Mouse (Mus musculus) gonadal fat pad, adult 2 months (tissue): ENCODE data around the gene Cyp24a1. TPM values are rescaled to one million over a fixed set of nuclear protein-coding genes. Genes with fewer than 3 reads are reported as not detected.

ENCODE experiments used
- DNase-seq: peaks from one replicate; pipeline ENCODE4 v3.0.0-alpha.2; 2012; ENCODE audit warnings: low read depth
- polyA plus RNA-seq: library from polyadenylated mRNA; depleted of rRNA; stranded (reverse); fragments of >200 nt; gene quantifications from 2 replicates; pipeline ENCODE4 v1.2.3, GENCODE M21; 2012; rRNA removed

The Cyp24a1 gene
- polyA plus RNA-seq: not detected in 2 replicates

DNA sequence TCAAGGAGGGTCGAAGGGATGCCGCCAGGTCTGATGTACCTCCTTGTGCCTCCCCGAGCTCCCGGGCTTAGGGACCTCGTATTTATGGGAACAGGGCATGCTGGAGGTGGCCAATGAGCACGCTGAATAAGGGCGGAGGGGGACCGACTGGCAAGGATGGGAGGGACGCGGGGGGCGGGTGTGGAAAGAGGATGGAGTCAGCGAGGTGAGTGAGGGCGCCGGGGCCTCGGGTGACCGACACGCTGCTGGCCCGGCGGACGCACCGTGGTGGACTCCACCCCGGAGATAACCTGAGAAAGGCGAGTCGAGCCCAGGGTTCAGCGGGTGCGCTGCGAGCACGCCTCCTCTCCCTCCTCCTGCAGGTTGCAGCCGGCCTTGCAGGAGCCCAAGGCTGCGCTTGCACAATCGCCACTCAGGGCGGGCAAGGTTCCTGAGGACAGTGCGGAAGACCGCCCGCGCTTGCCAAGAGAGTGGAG lies at the start of gene Cyp24a1:
Cyp24a1 (minus strand) TSS at position 55 of the 476 bp plus-strand sequence.
- no peak for DNase-seq

GRCm38 (mm10) chr2:170545745-170546144 lies 48.8 kb upstream of the Cyp24a1 start:
- no peak for DNase-seq

DNA sequence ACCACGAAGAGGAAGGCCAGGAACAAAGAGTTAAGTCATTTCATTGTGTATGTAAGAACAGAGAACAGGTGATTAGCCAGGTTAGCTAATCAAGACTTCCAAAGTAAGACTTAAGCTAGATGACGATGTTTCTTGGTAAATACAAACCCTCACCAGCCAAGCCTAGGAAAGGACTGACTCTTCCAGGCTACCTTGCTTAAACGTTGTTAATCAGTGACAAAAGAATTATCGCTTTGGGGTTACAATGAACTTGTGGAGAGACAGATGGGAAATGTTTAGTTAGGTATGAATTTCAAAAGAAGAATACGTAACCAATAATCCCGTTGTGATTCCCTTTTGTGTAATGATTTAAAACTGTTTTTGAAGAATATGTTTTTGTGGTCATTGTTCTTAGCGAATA lies 48.0 kb upstream of the Cyp24a1 start:
- DNase-seq: no peak

DNA sequence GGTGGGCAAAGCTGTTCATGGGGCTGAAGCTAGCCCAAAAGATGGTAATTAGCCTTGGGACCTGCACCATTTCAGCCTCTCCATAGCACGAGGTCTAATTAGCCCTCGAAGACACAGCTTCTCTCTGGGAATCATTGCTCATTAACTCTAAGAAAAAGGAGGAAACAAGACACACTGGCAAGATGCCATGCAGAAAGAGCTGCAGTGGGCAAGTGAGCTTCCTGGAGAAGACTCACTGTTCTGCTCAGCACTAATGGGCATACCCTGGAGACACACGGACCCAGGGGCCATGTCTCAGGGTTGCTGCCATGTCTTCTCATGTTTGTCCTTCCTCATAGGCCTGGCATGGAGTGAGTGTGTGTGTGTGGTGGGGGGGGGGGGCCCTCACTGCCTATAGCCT lies 47.2 kb upstream of the Cyp24a1 start:
- DNase-seq: no peak

DNA sequence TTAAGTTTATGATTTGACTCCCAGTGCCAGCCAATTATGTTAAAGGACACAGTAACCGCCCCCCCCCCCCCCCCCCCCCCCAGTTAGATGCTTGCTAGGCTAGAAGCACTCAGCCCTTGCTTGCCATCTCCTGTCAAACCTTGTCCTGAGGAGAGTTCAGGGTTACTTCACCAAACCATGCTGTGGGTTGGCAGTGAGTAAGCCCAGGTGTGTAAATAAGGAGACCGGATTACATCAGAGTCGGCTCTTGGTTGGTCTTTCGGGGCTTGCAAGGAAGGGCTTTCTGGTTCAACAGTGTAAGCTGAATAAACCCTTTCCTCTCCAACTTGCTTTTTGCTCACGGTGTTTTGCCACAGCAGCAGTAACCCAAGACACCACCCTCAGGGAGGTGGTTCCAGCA lies 46.7 kb upstream of the Cyp24a1 start:
- no peak for DNase-seq

DNA sequence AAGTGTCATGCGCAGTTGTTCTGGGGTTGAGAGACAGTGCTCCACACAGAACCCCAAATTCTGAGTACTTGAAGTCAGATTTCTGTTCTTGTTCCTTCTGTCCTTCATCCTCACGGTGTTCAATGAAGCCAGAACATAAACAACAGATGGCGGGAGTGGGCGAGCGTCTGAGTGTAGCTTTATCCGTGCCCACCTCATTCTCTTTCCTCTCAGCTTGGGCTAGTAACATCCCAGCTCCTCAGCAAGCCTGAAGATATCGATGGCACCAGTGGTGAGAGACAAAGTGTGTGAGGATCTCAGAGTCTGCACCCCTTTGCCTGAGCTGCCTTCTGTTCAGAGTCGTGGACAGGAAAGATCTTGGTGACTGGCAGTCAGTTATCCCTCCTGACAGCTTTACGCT lies 42.3 kb upstream of the Cyp24a1 start:
- no peak for DNase-seq

- no peak for DNase-seq
These were observed 38.9 kb upstream of the Cyp24a1 start for GRCm38 (mm10) chr2:170535841-170536240.

- DNase-seq: no peak
These were observed 37.8 kb upstream of the Cyp24a1 start for GRCm38 (mm10) chr2:170534803-170535174.

DNA sequence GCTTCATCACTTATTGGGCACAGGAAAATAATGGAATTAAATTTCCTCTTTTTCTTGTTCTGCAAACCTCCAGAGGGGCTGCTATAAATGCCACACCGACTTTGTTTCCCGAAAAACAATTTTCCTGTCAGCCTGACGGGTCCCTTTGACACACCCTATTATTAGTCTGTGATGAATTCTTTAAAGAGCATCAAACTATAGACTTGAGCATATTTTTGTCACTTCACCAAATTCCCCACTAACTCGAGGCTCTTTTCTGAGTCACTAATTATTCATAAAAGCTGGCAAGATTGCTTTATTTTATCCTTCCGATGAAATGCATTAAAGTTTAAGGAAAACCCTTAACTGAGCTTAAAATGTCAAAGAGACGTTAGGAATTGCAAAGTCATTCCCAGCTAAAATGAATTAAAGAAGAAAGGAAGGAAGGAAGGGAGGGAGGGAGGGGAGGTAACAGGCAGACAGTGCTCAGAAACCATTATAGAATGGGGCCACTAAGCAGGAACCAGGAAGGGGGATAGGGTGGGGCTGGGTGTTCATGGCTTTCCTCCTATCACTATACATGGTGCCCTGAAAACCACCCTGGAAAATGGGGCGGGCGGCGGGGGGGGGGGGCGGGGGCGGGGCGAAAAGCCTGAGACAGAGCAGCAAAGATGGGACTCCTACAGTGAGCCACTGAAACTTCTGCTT lies 37.3 kb upstream of the Cyp24a1 start:
- DNase-seq: no peak

GRCm38 (mm10) chr2:170530256-170530655 lies 33.3 kb upstream of the Cyp24a1 start:
- DNase-seq: no peak

DNA sequence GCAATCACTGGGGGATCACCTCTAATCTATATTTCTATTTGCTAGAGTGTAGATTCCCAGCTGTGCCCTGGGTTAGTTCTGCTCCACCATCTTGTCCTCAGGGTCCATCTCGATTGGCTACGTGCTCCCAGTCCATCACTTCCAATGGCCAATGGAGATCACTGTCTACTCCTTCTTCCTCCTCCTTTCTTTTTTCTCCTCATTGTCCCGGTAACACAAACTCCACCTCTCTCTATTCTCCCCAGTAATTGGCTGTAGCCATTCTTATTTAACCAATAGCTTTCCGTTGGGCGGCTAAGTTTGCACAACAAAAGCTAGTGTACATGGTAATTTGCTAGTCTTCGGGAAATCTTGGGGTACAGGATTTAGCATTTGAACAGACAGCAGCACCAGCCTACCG lies 32.8 kb upstream of the Cyp24a1 start:
- DNase-seq: no peak

DNA sequence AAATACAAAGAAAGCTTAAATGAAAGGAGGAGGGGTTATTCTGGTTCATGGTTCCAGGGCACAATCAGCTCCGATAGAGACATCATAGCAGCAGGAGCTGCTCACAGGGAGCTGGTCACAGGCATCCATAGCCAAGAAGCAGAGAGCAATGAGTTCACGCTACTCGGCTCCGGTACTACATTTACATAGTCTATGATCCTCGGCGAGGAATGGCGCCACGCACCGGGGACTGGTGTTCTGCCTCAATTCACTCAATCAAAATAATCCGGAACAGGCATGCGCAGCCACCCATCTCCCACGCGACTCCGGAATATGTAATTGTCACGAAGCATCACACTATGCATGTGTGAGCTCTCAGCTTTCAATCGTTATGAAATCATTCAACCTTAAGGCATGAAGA lies 31.1 kb upstream of the Cyp24a1 start:
- no peak for DNase-seq

DNA sequence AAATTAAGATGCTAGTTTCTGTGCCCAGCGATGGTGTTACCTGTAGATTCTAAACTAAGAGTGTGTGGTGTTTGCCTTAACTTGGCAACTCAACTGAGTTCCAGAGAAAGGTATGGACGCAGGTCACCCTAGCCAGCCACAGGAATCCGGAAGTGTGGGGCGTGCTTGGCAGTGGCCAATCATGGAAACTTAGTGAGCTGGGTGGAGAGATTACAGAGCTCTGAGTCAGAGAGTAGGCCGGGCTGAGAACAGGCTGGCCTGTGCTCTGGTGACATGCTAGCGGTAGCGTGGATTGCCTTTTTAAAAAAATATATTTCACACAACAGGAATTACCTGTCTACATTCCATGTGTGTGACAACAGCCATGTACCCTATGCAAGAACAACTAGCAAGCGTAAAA lies 29.6 kb upstream of the Cyp24a1 start:
- DNase-seq: no peak

DNA sequence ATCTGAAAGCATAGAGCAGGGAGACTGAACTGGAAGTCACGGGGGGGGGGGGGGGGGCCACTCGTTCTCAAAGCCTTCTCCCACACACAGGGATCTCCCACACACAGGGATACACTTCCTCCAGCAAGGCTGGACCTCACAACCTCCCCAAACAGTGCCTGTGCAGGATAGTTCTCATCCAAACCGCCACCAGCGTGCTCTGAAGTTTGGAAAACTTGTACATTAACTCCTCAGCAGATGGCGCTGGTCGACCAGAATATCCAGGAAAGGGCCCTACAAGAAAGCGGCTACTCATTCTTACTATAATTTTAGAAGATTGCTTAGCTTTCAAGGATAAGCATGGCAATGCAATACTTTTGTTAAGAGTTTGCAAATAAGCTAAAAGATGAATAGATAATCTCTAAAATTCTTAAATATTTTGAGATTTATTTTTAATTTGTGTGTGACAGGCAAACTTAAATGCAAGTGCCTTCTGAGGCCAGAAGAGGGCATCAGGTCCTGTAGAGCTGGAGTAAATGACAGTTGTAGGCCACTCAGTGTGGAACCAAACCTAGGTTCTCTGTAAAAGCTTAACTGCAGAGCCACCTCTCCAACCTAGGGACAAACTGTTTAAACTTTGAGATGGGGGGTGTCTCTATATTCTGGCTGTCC lies 23.5 kb upstream of the Cyp24a1 start:
- no peak for DNase-seq

DNA sequence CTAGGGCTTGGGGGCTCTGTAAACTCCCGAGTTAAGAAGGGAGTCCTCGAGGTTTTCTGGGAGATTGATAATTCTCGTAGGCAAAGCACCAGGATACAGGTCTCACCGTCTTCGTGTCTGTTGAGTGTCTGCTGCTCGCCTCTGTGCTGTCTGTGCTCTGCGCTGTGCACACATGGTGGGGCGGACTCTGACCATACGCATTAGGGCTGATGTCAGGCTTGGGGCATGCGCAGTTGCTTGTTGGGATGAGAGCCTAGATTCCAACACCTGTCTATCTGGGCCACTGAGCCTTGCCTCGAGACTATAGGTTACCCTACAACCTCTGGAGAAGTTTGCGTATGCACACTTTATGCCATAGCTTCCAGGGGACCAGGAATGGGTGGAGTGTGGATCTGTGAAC lies 16.8 kb upstream of the Cyp24a1 start:
- DNase-seq: no peak

GRCm38 (mm10) chr2:170511073-170511891 lies 14.3 kb upstream of the Cyp24a1 start:
- DNase-seq: no peak

DNA sequence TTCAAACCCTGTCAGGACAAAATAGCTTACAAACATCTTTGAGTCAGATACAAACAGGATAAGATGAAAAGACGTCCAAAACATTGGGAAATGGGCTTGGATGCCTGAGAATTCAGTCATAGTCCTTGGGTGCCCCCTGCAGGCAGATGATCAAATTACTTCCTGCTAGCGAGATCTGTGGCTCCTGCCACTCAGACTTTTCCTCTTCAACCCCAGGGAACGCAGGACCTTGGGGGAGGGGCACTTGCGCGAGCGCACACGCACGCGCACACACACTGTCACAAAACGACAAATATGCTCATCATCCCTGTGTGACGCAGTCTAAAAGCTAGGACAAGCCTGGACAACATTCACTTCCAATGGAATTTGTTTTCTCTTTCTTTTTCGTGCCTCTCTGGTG lies 11.9 kb upstream of the Cyp24a1 start:
- no peak for DNase-seq

DNA sequence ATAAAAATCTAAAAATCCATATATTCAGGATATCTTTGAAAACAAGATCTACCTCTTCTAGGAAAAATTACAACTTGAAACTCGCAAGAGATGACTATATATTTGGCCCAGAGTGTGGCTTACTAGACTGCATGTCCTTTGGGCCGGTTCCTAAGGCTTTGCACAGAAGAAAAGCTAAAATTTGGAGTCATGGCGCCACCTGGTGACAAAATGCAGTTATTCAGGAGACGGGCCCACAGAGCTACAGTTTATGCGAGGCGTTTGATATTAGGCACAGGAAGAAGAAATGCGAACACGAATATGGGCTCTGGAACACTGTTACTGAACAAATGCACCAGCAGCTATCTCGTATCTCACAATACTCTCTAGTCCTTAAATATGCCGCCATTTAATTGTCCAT lies 10.8 kb upstream of the Cyp24a1 start:
- no peak for DNase-seq

DNA sequence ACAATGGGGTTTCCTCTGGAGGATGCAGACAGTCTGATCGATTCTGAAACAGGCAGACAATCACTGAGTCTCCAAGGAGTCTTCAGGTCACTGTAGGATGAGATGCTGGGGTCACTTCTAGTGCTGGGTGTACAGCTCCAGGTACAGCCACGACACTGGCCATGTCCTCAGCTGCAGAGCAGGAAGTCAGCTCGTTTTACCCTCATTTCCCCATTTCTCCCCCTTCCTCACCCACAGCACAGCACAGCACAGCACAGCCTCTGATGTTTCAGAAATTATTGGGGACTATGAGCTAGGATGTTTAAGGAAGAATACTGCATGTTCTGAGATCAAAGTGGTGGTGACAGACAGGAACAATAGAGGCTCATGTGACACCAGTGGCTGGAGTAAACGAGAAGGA lies 7.0 kb upstream of the Cyp24a1 start:
- no peak for DNase-seq

DNA sequence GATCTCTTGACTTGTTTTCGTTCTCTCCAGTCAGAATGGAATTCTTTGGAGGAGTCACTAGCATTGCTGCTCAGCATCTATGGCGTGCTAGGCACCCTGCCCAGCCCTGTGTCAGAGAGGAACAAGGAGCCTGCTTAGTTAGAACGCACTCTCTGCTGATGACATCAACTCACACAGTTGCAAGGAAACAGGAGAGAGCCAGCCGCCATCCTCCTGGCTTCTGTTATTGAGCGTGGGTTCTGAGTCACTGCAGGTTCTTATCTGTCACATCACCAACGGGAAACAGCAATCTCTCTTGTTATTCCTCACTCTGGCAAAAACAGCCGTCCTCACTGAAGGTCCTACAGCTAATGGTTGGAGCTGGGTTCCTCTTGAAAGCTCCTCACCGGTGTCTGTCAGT lies 6.4 kb upstream of the Cyp24a1 start:
- DNase-seq: no peak

DNA sequence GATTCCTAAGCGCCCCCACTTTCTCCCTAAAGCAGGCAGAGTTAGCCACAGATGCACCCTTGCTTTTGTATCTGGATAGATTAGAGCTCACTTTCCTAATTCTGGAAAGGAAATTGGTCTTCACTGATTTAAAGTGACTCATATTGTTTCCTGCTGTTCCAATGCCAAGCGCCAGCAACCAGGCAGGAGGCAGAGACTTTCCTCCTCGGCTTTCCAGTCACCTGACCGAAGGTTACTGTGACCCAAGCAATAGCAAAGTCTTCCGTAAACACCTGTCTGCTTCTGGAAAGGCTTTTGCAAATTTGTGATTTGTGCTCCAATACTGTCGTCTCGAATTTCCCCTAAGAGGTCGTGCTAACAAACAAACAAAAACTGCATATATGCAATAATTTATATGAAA lies 1.1 kb upstream of the Cyp24a1 start:
- DNase-seq: no peak

- DNase-seq: no peak
These were observed 603 bp downstream of the Cyp24a1 start, which contains the start of gene Pfdn4 for GRCm38 (mm10) chr2:170496154-170496930. Pfdn4 (plus strand) TSS chr2:170496428.
